Mouse (Mus musculus): ENCODE results near the gene Dstn. TPM values are rescaled to one million over a fixed set of nuclear protein-coding genes. Genes with fewer than 3 reads are reported as not detected.

Gene Dstn
- total RNA-seq, 2 experiments from 2014 or later, result 21.0 to 27.2 TPM

DNA sequence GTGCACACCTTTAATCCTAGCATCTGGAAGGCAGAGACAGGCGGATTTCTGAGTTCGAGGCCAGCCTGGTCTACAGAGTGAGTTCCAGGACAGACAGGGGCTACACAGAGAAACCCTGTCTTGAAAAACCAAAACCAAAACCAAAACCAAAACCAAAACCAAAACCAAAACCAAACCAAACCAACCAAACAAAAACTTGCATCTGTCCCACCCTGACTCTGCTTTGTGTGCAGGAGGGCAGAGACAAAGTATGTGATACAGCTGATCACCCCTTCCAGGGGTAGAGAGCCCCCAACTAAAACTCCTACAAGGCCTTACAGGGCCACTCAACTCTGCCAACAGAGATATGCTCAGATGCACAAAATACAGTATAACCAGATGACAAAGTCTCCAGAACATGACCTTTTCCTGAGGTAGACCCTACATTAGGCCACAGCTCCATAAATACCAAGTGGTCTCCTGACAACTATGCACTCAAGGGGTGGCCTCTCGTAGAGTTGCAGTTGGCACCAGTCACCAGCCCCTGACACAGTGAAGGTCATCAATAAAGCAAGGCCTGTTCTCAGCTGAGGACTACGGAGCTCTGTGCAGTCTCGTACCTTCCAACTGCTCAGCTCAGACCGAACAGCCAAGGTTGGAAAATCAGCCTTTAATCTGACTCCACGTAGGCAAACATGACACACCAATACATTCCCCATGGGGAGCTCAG is 77.0 kb downstream of the Dstn start:
- intact Hi-C loops (cut with DNase I), result no loop called here

More for the DNA sequence above, 77.0 kb downstream of the Dstn start:
- no peak for DNase-seq

Other genes starting within 250 kb of the Dstn start
- gene Bfsp1, start 52.1 kb upstream of the Dstn start, total RNA-seq (2021), result under 1 TPM; 0.28 to 0.37 TPM
- gene Rrbp1, start 95.9 kb downstream of the Dstn start, total RNA-seq (2021), result 10 to 100 TPM; 40.8 to 43.1 TPM
- gene Banf2, start 117.7 kb downstream of the Dstn start, total RNA-seq (2021), result not detected